Mouse (Mus musculus) heart, postnatal 0 days (tissue): ENCODE data around the gene Cfap77.

ENCODE experiments used
- CTCF ChIP-seq: IDR thresholded peaks from 2 replicates; pipeline ENCODE4 v1.5.1; 2016; ENCODE audit warnings: antibody characterized with exemption, control low read depth, low read depth
- EP300 ChIP-seq: IDR thresholded peaks from 2 replicates; pipeline ENCODE4 v1.6.1; 2016; ENCODE audit warnings: antibody characterized with exemption, low read depth

- TF ChIP-seq CTCF (no peak), EP300 (no peak)
These were observed 79.3 kb downstream of the Cfap77 start for GRCm38 (mm10) chr2:28975604-28976003.
